Mouse (Mus musculus) liver, embryonic 16.5 days (tissue): ENCODE measurements around the gene Mtrr. TPM values are rescaled to one million over a fixed set of nuclear protein-coding genes. Genes with fewer than 3 reads are reported as not detected.

Experiments
- ATAC-seq: fragments of 200-750 bp; cut with Nextera tagmentation; 2 replicates; pipeline ENCODE4 v1.8.0; 2017; ENCODE audit warnings: low read depth, mild to moderate bottlenecking, moderate number of reproducible peaks, moderate library complexity
- H3K27ac ChIP-seq: fragments of 300-500 bp; sonication (generic); 2 replicates; pipeline ENCODE4 v1.5.1; 2014; ENCODE audit warnings: mild to moderate bottlenecking, low read length
- H3K27me3 ChIP-seq: fragments of 300-500 bp; sonication (generic); 2 replicates; pipeline ENCODE4 v1.6.1; 2014; ENCODE audit warnings: low read depth, low read length, mixed read lengths; ENCODE audit not compliant: control insufficient read depth, insufficient read depth
- H3K36me3 ChIP-seq: fragments of 300-500 bp; sonication (generic); 2 replicates; pipeline ENCODE4 v1.6.1; 2014; ENCODE audit warnings: mild to moderate bottlenecking; ENCODE audit not compliant: control insufficient read depth, insufficient read depth
- H3K4me1 ChIP-seq: fragments of 300-500 bp; sonication (generic); 2 replicates; pipeline ENCODE4 v1.6.1; 2014; ENCODE audit warnings: low read depth, low read length, mixed read lengths; ENCODE audit not compliant: control insufficient read depth
- H3K4me2 ChIP-seq: fragments of 300-500 bp; sonication (generic); 2 replicates; pipeline ENCODE4 v1.6.1; 2014; ENCODE audit warnings: low read depth, low read length, mixed read lengths
- H3K4me3 ChIP-seq: fragments of 300-500 bp; sonication (generic); 2 replicates; pipeline ENCODE4 v1.5.1; 2014; ENCODE audit warnings: low read depth, mild to moderate bottlenecking, low read length
- H3K9ac ChIP-seq: fragments of 300-500 bp; sonication (generic); 2 replicates; pipeline ENCODE4 v1.6.1; 2014; ENCODE audit warnings: low read depth, low read length
- H3K9me3 ChIP-seq: fragments of 300-500 bp; sonication (generic); replicated peaks from 2 replicates; pipeline ENCODE4 v1.6.1; 2016; ENCODE audit warnings: low read length; ENCODE audit not compliant: control insufficient read depth
- WGBS: fragments of 180-500 bp; shearing (Covaris S2); extraction: QIAGEN DNeasy Blood & Tissue Kit; methylation state at CpG from one replicate; pipeline ENCODE4 v1.1.7; 2014; ENCODE audit not compliant: insufficient replicate concordance; 5-methylcytosine and 5-hydroxymethylcytosine counted together
- polyA plus RNA-seq: library from polyadenylated mRNA; unstranded; fragments of >200 nt; fragmentation: Nextera tagmentation; extraction: Ambion mirVana; gene quantifications from 2 replicates; pipeline ENCODE4 v1.2.1, GENCODE M21; 2015

Mtrr gene
- polyA plus RNA-seq: 7.4 and 7.5 TPM in 2 replicates

DNA sequence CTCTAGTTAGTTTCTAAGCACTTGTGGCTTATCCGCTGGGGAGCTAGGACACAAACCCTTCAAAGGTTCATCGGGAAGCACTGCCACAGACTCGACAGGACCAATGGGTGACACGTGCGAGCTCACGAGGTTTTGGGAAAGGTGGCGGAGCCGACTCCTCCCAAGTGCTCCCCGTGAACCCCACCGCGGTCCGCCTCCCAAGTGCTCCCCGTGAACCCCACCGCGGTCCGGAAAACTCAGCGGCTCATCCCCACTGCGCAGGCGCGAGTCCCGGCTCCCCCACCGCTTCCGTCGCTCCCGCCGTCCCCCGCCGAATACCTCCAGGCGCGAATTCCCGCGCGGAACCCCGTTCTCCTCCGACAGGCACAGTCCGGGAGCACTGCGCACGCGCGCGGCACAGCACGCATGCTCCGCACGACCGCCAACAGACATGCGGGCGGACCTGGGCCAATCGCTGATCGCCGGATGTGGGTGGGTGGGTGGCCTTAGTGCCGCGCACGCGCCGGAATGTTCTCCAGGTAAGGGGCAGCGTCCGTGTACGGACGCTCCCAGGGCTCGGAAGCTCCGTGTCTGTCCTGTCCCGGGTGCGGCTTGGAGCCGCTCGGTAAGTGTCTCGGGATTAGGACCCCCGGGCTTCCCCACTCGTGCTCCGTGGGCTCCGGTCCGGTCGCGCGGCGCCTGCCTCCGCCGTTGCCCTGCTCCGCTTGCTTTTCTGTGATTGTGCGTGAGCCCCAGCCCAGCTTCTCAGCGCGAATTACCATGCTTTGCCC lies at the start of gene Mtrr, which contains the start of gene Fastkd3:
Gene Mtrr (minus strand): TSS at position 403 of the 770 bp plus-strand sequence.
Gene Fastkd3 (plus strand): TSS at position 488 of the 770 bp plus-strand sequence.
- Histone ChIP-seq H3K4me2 (peak within 1 kb of the TSS; percentile 83), H3K9ac (peak within 1 kb of the TSS; percentile 78), H3K27me3 (no peaks in the 10 kb centered on the region), H3K4me1 (peaks cover 7% of the 10 kb centered on the region), H3K9me3 (no peaks in the 10 kb centered on the region), H3K27ac (peak within 1 kb of the TSS; percentile 78), H3K4me3 (peak within 1 kb of the TSS; percentile 82), H3K36me3 (peaks cover 9% of the 10 kb centered on the region)
- peak; percentile 99 for ATAC-seq
- 1% methylated on average over 76 of the region's 81 CpGs for WGBS

DNA sequence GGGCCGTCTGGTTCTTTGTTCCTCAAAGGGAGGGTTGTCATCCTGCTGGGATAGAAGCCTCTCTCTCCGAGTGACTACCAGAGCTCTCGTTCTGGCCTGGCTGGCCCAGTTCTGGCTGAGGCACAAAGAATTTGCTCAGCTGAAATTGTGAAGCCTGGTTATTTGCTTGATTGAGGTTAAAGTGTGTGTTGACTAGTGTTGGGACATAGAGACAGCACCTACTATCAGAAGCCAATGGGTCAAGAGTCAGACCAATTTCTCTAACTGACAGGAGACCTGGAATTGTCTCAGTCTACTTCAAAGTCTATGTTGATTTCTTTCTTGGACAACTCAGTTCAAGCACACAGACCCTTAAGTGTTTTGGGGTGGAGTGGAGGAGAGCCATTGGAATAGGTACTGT lies 45.1 kb upstream of the Mtrr start:
- H3K4me3 ChIP-seq: no peak overlapping the region
- ATAC-seq: no peak
- no peak overlapping the region for H3K4me2 ChIP-seq
- no peak overlapping the region for H3K27ac ChIP-seq
- H3K9me3 ChIP-seq: no peaks in the 10 kb centered on the region
- no peak overlapping the region for H3K9ac ChIP-seq
- 66% methylated on average over 3 of the region's 3 CpGs for WGBS
- no peaks in the 10 kb centered on the region for H3K4me1 ChIP-seq
- H3K36me3 ChIP-seq: no peaks in the 10 kb centered on the region
- no peaks in the 10 kb centered on the region for H3K27me3 ChIP-seq

DNA sequence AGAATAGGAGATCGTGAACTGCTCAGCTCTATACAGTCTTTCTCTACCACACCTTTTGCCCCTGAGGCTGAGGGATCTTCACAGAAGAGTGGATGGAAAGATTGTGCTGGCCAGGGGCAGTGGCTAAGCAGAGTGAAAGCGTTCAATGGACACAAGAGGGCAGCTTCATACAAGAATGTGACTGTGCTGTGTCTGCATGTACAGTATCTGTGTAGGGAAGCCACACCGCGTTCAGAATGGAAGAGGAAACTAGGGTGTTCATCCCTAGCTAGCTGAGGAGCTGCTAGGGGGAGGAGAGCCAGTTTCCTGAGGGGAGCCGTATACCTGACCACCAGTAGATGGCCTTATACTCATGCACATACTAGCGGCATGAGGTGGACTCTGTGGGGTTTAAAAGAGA lies 40.8 kb upstream of the Mtrr start:
- 41% methylated on average over 6 of the region's 6 CpGs for WGBS

DNA sequence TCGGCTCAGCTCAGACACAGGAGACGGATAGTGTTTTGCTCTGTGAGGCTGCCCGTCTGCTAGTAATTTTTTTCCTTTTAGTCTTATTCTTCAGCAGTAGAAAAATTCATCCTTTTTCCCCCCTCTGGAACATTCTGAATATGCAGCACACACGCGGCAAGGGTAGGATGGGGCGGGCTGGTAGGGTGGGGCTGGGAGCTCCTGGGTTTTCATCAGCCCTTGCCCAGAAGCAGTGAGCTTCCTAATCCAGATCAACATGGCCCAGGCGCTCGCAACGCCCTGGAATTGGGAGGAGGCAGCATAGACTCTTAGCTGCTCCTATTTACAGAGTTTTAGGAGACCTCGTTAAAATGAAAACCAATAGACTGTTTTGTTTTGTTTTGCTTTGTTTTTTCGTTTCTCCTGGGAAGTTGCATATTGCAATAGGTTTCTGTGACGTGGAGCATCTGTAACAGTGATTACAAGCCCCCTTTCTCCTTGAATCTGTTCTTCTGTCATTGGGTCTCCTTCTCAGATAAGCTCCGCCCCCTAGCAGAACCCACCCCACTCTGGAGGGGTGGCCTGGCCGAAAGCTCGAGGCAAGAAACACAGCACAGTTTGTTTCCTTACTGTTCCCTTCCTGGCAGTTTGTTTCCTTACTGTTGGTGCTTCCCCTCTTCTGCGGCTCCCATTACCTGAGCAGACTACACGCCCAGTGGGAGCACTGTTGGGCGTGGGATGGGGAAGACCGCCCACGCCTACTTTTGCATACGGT lies 25.9 kb upstream of the Mtrr start:
- H3K9me3 ChIP-seq: no peaks in the 10 kb centered on the region
- no peak overlapping the region for H3K27ac ChIP-seq
- no peak overlapping the region for H3K9ac ChIP-seq
- H3K27me3 ChIP-seq: no peaks in the 10 kb centered on the region
- no peak overlapping the region for H3K4me3 ChIP-seq
- H3K4me1 ChIP-seq: no peaks in the 10 kb centered on the region
- H3K36me3 ChIP-seq: no peaks in the 10 kb centered on the region
- no peak for ATAC-seq
- H3K4me2 ChIP-seq: no peak overlapping the region
- WGBS: 44% methylated on average over 21 of the region's 21 CpGs

More for the DNA sequence above, 40.8 kb upstream of the Mtrr start:
- Histone ChIP-seq H3K4me2 (no peak overlapping the region), H3K9ac (no peak overlapping the region), H3K4me1 (no peaks in the 10 kb centered on the region), H3K27ac (no peak overlapping the region), H3K4me3 (no peak overlapping the region), H3K36me3 (no peaks in the 10 kb centered on the region), H3K9me3 (no peaks in the 10 kb centered on the region), H3K27me3 (no peaks in the 10 kb centered on the region)
- no peak for ATAC-seq

DNA sequence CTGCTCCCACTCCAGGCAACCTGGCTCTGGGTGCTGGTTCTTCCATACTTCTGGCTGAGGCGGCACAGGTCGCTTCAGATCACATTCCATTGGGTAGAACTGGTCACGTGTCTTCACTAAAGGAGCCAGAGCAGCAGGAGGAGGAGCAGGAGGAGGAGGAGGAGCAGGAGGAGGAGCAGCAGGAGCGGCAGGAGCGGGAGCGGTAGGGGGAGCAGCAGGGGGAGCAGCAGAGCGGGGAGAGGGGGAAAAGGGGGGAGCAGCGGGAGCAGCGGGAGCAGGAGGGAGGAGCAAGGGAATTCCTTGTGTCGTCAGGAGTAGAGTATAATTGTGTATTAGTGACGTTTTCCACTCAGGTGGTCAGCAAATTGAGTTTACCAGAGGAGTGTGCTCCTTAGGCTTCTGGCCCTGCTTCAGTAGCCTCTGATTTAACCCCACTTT lies 23.8 kb upstream of the Mtrr start:
- peak; percentile 51; the same call in 1 of the 2 replicates for ATAC-seq
- no peak overlapping the region for H3K27ac ChIP-seq
- H3K4me2 ChIP-seq: peak overlapping the region; percentile 32
- no peaks in the 10 kb centered on the region for H3K27me3 ChIP-seq
- H3K4me1 ChIP-seq: no peaks in the 10 kb centered on the region
- no peaks in the 10 kb centered on the region for H3K36me3 ChIP-seq
- no peaks in the 10 kb centered on the region for H3K9me3 ChIP-seq
- H3K4me3 ChIP-seq: no peak overlapping the region
- 2% methylated on average over 10 of the region's 11 CpGs for WGBS
- H3K9ac ChIP-seq: no peak overlapping the region

DNA sequence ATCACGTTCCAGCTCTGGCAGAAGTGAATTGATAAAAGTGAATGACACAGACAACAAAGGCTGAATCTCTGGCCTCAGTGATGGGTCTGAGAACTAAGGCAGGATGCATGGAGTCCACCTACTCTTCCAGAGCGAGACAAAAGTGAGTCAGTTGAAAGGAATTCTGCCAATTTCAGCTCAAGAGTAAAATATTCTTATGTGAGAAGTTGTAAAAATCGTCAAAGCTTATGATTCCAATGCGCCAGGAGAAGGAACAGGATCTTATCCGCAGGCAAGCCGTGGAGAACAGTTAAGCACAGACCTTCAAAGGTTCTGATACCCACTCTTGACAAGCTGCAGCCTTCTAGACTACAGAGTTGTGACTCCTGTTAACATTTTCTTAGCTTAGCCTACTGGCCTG lies 21.1 kb upstream of the Mtrr start:
- H3K4me2 ChIP-seq: no peak overlapping the region
- WGBS: 61% methylated on average over 6 of the region's 6 CpGs
- H3K9me3 ChIP-seq: no peaks in the 10 kb centered on the region
- no peaks in the 10 kb centered on the region for H3K27me3 ChIP-seq
- no peak overlapping the region for H3K27ac ChIP-seq
- no peak for ATAC-seq
- H3K36me3 ChIP-seq: no peaks in the 10 kb centered on the region
- H3K4me1 ChIP-seq: no peaks in the 10 kb centered on the region
- H3K4me3 ChIP-seq: no peak overlapping the region
- H3K9ac ChIP-seq: no peak overlapping the region

DNA sequence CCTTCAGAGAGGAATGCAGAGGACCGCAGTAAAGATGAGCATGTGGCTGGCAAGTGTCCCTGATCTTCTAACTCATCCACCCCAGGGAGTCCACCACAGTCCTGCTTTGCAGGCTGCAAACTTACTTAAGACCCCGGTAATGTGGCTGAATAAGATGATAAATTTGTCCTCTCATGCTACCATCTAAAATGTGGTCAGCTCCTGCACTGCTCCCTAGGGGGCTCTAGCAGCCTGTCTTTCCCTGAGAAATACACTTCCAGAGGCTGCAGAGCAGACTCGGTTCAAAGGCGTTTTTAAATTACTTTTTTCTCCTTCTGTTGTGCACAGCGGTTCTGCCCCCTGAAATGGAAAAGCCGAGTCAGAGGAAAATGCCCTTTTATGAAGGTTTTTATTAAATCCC lies 19.2 kb upstream of the Mtrr start:
- Histone ChIP-seq H3K4me2 (no peak overlapping the region), H3K9me3 (no peaks in the 10 kb centered on the region), H3K27me3 (no peaks in the 10 kb centered on the region), H3K4me3 (no peak overlapping the region), H3K9ac (no peak overlapping the region), H3K36me3 (no peaks in the 10 kb centered on the region), H3K27ac (no peak overlapping the region), H3K4me1 (no peaks in the 10 kb centered on the region; the same call in 1 of the 2 replicates)
- WGBS: 20% methylated on average over 6 of the region's 6 CpGs
- ATAC-seq: no peak

DNA sequence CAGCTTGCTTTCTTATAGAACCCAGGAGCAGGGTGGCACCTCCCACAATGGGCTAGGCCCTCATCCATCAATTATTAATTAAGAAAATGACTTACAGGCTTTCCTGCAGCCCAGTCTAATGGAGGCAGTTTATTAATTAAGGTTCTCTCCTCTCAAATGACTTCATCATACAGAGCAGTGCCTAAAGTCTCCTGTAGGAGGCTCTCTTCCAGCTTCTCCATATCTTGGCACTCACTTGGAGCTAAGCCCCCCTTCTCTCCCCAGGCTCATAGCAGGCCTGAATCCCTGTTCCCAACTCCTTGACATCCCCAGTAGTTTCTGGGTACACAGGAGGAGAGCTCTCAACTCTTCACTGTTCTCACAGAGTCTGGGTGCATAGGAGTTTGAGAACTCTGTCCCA lies 17.0 kb upstream of the Mtrr start:
- Histone ChIP-seq H3K27me3 (no peaks in the 10 kb centered on the region), H3K36me3 (no peaks in the 10 kb centered on the region), H3K4me3 (no peak overlapping the region), H3K4me1 (no peaks in the 10 kb centered on the region; the same call in 1 of the 2 replicates), H3K4me2 (no peak overlapping the region), H3K27ac (no peak overlapping the region), H3K9ac (no peak overlapping the region), H3K9me3 (no peaks in the 10 kb centered on the region)
- no peak for ATAC-seq

DNA sequence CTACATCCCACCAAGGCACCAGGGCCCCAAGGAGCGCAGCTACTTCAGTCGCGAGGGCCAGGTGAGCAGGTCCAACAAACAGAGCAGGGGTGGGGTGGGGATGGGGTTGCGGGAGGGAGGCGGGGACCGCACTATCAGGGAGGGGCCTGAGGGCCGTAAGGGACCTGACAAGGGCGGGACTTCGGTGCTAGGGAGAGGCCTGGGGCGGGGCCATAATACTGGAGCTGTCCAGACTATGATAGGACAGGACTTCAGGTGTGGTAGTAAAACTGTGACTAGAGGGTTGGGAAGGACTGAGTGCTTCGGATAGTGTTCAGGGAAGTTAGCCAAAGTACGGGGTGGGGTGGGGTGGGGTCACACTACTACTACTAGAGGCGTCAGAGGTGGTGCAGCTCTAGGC lies 15.7 kb upstream of the Mtrr start:
- H3K36me3 ChIP-seq: peaks cover 3% of the 10 kb centered on the region
- WGBS: 10% methylated on average over 13 of the region's 13 CpGs
- no peak overlapping the region for H3K4me3 ChIP-seq
- H3K4me1 ChIP-seq: no peaks in the 10 kb centered on the region; the same call in 1 of the 2 replicates
- no peak overlapping the region for H3K9ac ChIP-seq
- H3K4me2 ChIP-seq: peak overlapping the region; percentile 32
- no peak overlapping the region for H3K27ac ChIP-seq
- ATAC-seq: peak; percentile 86
- no peaks in the 10 kb centered on the region for H3K9me3 ChIP-seq
- no peaks in the 10 kb centered on the region for H3K27me3 ChIP-seq
